Mouse (Mus musculus) thymus, postnatal 14 days (tissue): Measurements from ENCODE around the gene Ivns1abp.
A peak's percentile ranks its signal among the peaks of the same experiment; 100 is the strongest.

ENCODE experiments used
- DNase-seq: peaks from one replicate; pipeline ENCODE4 v3.0.0; 2021

The Ivns1abp gene

DNA sequence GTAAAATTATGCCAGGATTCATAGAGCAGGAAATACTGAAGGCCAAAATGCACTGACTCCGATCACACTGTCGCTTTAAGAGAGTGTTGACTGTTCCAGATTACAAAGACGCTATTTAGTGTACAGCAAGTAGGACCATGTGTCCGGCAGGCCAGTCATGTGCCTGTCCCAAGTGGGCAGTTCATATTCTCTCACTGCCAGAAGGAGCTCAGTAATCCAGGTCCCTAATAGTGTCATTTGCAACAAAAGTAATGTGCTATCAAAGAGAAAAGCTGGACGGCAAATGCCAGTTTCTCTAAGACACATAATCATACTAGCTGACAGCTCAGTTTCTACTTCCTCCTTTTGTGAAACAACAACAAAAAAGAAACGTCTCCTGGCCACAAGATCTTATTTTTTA is 1.3 kb upstream of the Ivns1abp start:
- DNase-seq = no peak

DNA sequence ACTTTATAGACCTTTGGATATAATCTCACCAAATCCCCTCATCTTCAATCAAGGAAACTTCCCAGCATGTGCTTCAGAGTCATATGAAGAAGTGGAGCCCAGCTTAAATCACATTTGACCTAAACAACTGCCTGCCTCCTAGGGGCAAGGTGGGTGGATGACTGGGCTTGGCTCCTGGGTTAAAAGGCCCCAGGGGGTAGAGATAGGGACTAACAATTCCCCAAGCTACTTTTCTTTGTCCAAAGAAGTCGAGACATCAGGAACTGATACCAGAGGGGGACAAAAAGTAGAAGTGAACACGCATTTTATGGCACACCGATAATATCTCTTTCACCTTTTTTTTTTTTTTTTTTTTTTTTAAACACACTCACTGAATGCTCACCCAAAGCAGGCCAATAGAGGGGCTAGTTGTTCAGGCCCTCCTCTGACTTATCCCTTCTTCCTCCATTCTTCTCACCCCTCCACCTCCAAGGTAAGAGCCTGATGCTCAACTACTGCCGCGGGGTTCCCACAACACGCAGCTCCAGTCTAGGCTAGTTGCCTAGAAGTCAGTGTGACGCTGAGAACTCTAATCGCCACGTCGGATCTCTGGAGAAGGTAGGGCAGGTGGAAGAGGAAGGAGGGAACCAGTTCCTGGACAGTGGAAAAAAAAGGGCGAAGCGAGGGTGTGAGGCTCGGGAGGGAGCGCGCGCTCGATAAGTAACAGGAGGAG is 550 bp upstream of the Ivns1abp start:
- DNase-seq = peak; percentile 51

DNA sequence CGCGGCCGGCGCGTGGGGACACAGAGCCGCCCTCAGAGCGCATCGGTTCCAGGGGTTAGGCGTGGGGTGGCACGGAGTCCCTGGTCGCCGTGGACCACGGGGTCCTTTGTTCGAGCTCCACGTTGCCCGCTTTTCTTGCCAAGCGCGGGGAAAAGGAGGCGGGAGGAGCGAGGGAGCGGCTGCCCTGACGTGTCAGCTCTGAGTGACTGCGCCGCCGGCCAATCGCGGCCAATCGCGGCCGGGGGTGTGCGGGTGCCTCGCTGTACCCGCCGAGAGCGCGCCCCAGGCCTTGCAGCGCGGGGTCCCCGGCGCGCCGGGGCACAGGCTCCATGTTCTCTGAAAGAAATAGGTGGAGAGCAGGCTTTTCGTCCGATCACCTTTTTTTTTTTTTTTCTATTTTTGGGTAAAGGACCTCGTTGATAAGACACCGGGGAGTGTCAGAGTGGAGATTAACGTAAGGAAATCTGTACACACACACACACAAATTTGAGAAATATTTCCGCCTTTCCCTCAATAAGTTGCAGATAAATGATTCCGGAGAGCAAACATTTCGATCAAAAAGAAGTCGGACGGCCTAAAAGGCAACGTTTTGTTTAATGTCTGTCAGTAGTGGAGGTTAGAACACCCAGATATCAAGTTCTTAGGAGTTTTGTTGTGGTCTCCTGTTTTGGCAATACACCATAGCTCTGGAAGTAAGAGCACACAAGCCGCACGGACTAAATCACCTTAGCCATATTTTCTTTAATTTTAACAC is 1.0 kb downstream of the Ivns1abp start:
- DNase-seq = peak; percentile 97

DNA sequence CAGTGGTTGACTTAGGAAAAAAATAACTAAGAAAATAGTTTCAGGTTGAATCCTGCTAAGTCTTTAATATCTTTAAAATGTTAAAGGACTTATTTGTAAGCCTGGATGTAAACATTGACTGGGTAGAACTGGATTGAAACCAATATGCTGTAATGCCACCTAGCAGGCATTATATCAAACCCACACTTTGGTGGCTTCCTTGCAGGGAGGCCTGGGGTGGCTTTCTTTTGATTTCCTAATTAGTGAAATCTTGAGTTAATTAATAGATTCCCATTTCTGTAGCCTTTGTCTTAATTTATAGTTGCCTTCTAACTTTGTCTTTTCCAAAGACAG is 1.6 kb downstream of the Ivns1abp start:
- peak; percentile 22 for DNase-seq

DNA sequence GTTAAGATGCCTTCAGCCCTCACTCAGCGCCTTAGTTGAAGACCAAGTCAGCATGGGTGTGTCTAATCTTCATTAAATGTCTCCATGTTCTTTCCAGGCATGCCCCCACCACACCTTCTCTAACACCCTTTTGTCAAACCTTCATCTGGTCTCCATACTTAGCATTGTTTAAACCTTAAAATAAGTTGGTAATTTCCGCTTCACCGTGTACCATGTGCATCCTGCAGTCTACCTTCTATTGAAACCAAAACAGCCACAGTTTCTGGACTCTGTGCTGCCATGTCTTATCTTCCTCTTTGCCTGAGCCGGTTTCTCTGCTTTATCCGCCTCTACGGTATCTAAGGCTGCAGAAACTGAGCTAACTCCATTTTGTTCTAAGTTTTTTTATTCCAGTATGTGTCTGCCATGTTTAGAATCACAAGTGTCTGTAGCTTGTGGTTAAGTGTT is 2.4 kb downstream of the Ivns1abp start:
- no peak for DNase-seq

DNA sequence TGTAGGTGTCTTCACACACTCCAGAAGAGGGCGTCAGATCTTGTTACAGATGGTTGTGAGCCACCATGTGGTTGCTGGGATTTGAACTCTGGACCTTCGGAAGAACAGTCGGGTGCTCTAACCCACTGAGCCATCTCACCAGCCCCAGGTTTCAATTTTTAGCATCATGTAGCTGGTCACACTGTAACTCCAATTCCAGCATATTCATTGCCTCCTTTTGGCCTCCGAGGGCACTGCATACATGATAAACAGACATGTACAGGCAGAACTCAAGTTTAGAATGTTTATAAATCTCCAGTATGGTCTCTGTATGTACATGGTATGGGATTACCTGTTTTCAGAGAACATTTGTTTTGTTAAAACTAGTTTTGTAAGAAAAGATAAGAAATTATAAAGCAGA is 4.0 kb downstream of the Ivns1abp start:
- DNase-seq = peak; percentile 20

DNA sequence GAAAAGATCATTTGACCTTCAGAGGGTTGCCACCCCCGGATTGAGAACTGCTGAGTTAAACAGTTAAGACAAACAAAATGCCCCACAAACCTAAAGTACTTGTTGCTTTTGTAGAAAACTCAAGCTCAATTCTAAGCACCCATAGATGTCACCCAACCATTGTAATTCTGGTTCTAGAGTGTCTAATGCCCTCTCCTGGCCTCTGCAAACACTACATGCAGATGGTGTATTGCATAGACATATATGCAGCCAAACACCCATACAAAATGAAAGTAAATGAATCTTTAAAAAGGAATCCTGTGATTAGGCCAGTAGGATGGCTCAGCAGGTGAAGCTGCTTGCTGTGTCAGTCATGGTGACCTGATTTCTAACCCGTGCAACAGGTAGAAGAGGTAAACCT is 8.6 kb downstream of the Ivns1abp start:
- DNase-seq = peak; percentile 68

DNA sequence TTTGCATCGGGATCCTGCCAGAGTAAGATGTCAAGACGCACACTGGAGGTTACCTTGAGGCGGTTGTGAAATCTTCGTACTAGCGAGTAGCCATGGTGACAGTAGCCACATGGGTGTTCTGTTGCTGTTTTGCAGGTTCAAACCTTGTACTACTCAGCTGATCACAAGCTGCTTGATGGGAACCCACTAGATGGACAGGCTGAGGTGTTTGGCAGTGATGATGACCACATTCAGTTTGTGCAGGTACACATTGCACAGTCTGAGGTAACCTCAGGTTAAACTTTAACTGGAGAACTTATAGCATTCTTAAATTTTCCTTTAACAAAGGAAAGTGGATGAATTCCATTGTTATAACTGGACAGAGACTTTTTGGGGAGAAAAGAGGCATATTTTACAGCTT is 11.7 kb downstream of the Ivns1abp start:
- no peak for DNase-seq

DNA sequence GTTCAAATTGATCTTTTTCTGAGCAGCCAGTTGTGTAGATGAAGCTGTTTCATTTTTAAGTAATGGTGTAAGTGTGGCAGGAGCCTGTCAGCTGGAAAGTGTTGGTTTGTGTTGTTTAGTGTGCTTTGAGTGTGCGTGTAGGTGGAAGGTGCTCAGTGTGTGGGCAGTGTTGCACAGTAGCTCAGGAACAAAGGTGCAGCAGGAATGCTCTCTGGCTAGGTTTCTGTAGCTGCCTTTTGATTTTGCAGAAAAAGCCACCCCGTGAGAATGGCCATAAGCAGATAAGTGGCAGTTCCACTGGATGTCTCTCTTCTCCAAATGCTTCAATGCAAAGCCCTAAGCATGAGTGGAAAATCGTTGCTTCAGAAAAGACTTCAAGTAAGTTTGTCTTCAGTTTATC is 15.1 kb downstream of the Ivns1abp start:
- no peak for DNase-seq

DNA sequence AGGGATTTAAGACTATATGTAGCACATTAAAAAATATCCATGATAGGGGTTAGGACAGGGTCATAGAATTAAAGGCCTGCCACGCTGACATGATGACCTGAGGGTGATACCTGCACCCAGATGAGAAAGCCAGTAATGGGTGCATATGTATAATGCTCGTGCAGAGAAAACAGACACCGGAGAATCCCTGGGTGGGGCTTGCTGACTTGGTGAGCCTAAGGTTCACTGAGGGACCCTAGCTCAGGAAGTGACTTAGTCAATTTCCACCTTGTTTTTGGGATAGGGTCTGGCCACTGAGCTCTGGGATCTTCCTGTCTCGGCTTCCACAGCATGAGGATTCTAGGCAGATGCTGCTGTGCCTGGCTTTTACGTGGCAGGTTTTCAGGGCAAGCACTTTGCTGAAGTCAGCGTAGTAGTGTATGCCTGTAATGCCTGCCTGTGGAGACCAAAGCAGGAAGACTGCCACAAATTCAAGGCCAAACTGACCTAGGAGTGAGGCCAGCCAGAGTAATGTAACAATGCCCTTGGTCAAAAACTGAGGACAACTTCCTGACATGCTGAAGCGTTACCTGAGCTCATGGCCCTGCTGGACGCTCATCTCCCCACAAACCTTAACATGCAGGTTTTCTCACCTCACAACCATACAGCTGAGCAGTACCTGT is 22.8 kb downstream of the Ivns1abp start:
- DNase-seq = no peak

DNA sequence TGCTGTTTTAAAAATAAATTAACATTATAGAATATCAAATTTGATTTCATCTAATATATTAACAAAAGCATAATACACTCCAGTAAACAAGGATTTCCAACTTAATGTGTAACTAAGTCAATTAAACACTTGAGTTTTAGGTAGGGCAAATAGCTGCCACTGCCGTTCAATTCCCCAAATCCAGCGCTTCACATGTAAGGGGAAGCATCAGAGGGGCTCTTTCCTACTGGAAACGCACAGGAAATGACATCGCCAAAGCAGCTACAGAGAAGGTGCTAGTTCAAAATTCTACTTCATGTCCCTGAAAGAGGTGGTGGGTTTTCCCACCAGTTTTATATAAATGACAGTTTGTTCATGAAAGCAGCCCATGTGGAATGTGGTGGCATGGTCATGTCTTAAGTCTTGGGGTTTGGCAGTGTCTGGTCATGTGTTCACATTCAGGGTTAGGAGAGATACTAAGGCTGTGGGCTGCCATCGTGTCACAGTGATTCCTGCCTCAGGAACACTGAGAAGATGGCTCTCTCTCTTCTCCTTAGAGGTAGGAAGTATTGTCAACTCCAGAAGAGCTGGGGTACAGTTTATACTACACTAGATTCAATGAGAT is 23.5 kb downstream of the Ivns1abp start:
- no peak for DNase-seq

DNA sequence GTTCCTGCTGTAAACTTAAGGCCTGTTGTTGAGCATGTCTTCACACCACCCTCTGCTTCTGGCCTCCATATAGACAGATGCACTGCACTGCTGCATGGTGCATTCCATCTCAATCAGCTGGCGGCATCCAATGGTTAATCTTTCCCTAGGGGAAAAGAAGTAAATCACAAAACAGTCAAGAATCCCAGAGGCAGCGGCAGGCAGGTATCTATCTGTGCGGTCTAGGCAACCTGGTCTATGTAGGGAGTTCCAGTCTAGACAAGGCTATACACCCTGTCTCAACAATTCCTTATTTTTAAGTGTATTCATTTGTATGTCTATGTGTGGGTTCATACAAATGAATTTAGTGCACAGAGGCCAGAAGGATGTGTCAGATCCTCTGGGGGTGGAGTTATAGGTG is 24.2 kb downstream of the Ivns1abp start:
- no peak for DNase-seq

DNA sequence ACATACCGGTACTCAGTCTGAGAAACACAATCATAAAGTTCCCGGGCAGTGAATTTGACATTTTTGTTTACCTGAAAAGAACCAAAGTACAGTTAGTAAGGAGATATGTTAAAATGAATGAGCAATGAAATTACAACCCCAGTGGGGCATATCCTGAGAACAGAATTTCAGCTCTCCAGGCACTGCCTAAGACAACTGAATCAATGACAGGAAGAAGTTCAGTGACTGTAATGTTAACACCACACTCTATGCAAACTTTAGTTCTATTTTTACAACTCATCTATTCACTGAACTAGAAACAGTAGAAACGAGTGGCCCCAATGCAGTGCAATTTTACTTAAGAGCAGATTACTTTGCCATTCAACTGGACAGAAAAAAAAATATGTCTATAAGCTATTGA is 26.3 kb downstream of the Ivns1abp start:
- no peak for DNase-seq

DNA sequence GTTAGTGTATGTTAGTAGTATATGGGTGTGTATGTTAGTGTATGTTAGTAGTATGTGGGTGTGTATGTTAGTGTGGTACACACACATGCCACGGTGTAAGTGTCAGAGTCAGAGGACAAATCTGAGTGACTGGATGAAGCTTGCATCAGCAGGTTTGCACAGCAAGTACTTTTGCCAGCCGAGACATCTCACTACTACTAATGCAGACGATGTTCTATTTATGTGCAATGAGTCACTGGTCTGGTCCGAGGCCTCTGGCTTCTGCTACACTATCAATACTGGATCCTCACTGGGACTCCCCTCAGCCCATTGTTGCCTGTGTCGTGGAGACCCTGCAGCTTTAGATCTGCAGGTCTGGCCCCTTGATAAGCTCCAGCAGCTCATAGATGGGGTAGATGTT is 27.3 kb downstream of the Ivns1abp start:
- no peak for DNase-seq

DNA sequence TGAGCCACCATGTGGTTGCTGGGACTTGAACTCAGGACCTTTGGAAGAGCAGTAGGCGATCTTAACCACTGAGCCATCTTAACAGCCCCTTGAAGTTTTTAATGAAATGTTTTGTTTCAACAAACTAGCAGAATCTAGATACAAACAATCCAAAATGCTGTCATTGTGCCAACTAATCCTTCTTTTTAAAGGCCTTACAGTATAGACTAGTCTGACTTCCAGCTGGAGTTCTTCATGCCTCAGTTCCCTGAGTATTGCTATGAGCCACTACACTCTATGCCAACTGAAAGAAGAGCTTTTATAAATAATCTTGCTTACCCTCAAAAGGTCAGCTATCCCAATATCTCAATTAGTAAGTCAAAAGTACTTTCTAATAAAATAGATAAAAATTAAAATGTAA is 28.5 kb downstream of the Ivns1abp start:
- DNase-seq = no peak

DNA sequence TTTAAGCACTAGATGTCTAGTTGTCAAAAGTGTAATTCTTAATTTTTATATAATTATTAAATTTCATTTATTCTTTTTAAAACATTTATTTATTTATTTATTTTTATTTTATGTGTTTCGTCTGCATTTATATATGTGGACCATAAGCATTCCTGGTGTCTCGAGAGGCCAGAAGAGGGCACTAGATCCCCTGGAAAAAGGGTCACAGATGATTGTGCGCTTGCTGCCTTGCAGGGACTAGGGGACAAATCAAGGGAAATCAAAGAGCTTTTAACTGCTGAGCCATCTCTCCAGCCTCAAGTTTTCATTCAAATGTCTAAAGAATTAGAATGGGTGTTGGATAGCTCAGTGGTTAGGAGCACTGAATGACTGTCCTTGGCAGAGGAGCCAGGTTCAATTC is 33.1 kb downstream of the Ivns1abp start:
- peak; percentile 18 for DNase-seq

DNA sequence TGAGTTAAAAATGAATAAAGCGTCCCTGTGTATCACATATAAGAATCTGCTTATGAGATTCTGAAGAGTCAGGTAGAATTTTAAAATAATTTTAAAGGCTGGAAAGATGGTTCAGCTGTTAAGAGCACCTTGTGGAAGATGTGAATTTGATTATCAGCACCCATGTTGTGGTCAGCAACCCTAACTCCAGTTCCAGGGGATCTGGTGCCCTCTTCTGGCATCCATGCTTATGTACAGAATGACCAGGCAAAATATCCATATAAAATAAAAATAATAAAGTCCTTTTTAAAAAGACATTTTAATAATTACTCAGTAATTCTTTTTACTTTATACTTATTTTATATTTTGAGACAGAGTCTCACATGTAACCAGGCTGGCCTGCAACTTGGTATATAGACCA is 45.8 kb downstream of the Ivns1abp start:
- no peak for DNase-seq

DNA sequence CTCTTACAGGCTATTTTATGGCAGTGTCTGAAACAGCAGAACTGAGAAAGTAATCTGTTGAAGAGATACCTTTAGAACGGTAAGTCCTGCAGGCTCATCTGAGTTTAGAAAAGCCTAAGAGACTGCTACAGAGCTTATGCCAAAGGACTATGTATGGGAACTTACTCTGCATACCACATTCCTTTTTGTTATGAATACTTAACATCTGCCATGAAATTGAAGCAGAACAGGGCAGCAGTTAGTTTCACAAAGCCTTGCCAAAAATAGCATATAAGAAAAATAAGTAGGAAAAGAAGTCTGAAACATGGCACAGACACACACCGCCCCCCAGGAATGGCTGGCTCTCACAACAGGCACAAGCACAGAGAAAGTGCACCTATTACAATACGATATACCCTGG is 65.5 kb downstream of the Ivns1abp start:
- DNase-seq = no peak
